Mouse (Mus musculus) T-helper 2 cell (primary cell): ENCODE measurements around the gene Nat8f1.

Experiments
- in situ Hi-C: fragments of 300-600 bp; cut with MboI, MseI; formaldehyde crosslinking; loops from one replicate; pipeline ENCODE4 v1.15.1; 2025; ENCODE audit warnings: high pct_unique_total_duplicates

Gene Nat8f1

DNA sequence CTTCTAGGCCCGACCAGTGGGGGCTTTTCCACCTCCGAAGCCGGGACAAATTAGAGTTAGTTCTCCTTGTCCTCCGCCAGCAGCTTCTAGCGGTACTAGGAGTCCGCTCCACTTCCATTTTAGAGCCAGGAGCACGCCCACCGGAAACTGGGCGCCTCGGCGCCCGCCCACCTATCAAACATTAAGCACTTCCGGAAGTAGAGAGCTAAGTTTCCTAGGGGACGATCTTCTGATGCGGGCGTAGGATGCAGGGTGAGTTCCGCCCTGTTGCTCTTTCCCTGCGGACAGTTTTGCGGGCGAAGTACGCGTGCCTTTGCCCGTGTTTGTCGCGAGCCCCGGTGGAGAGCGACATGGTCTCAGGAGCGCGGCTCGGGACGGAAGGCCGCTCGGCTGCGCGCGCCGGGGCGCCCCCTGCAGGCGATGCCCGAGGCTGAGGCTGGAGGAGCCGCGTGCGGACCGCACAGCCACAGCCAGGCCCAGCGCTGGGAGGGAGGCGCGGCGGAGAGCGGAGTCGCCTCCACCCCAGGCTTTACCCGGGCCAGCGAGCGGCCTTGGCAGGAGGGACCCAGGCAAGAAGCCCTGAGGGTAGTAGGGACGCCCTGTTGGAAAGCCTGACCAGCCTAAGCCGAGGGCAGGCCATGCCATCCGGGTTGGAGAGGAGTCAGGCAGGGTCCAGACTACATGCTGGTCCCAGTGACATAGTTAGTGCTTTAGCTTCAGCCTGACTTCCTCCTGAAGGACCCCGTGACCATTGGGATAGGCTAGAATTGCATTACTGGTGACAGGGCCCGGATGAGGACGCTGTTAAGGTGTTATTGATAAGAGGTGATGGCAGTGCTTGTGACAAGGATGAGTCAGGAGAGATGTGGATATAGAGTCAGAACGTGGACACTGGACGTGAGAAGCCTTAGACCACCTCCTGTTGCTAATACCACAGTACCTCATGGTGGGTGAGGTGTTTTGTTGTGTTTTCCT lies at the start of gene Nat8f1:
Nat8f1 (minus strand) TSS at position 149 of the 975 bp plus-strand sequence.
- in situ Hi-C loops: loop anchor here (10.0 kb wide), 1 partner anchor 481 kb away; the partner anchor contains the start of gene Smyd5

GRCm38 (mm10) chr6:85961101-85962091 lies 45.9 kb upstream of the Nat8f1 start, which contains the start of gene Dusp11:
Dusp11 (minus strand) TSS chr6:85961667.
- in situ Hi-C loops: no loop called here

- in situ Hi-C loops: no loop called here
Measured at GRCm38 (mm10) chr6:85957581-85957980, 42.1 kb upstream of the Nat8f1 start.

GRCm38 (mm10) chr6:85948549-85948948 lies 33.1 kb upstream of the Nat8f1 start:
- in situ Hi-C loops: no loop called here

DNA sequence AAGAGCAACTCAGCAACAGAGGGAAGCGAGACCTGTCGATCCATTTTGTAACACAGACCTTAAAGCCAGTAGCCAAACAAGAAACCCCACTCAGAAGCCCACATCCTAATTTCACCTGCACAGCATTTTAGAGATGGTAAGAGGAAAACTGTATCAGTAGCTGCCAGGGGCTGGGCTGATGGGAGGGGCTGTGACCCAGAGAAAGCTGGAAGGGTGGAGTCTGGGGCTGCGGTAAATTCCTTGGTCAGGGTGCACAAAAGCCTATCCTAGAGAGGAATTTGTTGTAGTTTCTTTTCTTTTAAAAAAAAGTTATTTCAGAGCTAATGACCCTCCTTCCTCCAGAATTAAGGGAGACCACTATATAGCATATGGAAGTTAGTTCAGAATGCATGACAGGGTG lies 27.0 kb upstream of the Nat8f1 start:
- in situ Hi-C loops: no loop called here

DNA sequence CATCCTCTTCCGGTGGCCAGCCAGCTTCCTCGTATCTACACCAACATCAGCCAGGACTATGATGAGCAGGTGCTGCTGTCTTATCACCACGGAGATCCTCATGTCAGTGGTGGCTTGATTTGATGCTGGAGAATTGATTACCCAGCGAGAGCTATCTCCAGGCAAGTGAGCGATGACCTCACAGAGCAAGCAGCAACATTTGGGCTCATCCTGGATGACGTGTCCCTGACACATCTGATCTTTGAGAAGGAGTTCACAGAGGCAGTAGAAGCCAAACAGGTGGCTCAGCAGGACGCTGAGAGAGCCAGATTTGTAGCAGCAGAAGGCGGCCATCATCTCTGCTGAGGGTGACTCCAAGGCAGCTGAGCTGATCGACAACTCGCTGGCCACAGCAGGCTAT lies 23.2 kb upstream of the Nat8f1 start:
- in situ Hi-C loops: loop anchor here (5.0 kb wide), 1 partner anchor 64 kb away; no protein-coding TSS in a partner anchor

- in situ Hi-C loops: loop anchor here (5.0 kb wide), 1 partner anchor 66 kb away; no protein-coding TSS in a partner anchor
Measured at GRCm38 (mm10) chr6:85936508-85937465, 21.3 kb upstream of the Nat8f1 start.

GRCm38 (mm10) chr6:85935646-85936045 lies 20.2 kb upstream of the Nat8f1 start:
- in situ Hi-C loops: loop anchor here (5.0 kb wide), 1 partner anchor 67 kb away; no protein-coding TSS in a partner anchor

GRCm38 (mm10) chr6:85934047-85934446 lies 18.6 kb upstream of the Nat8f1 start:
- in situ Hi-C loops: no loop called here

DNA sequence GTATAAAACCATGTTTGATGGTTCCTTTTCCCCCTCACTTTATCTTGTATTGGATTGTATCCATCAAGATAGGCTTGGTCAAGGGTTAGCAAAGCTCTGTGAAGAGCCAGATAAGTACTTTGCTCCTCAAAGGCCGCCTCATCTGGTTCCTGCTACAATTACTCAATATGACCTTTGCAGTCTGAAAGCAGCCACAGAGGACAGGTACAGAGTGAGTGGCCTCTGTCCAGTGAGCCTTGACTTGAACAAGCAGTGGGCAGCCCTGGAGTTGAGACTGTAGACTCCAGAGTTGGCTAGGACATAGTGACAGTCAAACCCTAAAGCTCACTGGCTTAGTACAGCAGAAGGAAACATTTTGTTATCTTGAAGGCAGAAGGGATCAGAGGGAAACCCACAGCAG lies 13.8 kb upstream of the Nat8f1 start:
- in situ Hi-C loops: no loop called here

DNA sequence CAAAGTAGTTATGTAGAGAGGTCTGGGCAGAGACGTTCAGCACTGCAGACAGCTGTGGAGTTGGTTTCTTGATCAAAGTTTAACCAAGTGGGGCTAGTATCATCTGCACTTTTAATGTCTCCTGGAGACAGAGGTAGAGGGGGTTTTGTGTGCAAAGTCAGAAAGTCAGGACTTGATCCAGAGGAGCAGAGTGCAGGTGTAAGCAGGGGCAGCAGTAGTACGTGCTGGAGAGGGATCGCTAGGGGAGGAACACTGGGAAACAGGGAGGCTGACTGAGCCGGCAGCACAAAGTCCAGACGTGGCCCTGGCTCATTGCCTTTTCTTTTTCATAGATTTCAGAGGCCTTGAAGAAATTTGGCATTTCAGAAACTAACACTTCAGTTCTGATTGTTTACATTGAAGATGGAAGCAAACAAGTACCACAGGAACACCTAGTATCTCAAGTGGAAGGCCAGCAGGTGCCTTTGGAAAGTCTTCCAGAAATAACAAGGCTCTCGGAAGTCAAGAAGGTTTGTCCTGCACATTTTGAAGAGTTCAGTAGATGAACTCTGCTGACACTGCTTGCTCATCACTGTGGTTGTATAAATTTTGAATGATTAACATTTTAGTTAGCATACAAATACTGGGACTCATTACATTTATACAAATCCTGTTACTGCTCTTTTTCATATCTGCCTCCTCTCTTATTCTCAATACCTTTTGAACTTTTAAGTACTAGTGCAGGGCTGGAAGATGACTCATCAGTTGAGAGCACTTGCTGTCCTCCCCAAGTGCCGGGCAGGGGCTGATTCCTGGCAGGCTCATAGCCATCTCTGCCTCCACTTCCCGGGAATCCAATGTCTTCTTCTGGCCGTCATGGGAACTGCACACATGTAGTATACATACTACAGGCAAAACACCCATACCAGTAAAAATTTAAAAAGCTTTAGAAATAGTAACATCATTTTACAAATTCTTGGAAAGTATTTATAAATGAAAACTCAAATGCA lies 12.3 kb upstream of the Nat8f1 start:
- in situ Hi-C loops: no loop called here

- in situ Hi-C loops: no loop called here
Measured at GRCm38 (mm10) chr6:85926709-85927108, 11.2 kb upstream of the Nat8f1 start.

DNA sequence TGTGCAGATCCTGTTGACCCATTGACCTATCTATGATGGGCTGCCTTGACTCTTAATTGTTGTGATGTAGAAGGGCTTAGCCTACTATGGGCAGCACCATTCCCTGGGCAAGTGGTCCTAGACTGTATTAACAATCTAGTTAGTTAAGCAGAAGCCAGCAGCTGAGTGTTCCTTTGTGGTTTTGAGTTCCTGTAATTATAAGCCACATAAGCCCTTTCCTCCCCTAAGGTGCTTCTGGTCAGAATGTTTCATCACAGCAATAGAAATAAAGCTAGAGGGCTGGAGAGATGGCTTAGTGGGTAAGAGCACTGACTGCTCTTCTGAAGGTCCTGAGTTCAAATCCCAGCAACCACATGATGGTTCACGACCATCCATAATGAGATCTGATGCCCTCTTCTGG lies 8.2 kb upstream of the Nat8f1 start:
- in situ Hi-C loops: no loop called here

- in situ Hi-C loops: loop anchor here (10.0 kb wide), 1 partner anchor 485 kb away; the partner anchor contains the start of gene Smyd5
Measured at GRCm38 (mm10) chr6:85919401-85919800, 3.9 kb upstream of the Nat8f1 start.

GRCm38 (mm10) chr6:85918341-85918740 lies 2.9 kb upstream of the Nat8f1 start:
- in situ Hi-C loops: loop anchor here (10.0 kb wide), 1 partner anchor 484 kb away; the partner anchor contains the start of gene Smyd5

DNA sequence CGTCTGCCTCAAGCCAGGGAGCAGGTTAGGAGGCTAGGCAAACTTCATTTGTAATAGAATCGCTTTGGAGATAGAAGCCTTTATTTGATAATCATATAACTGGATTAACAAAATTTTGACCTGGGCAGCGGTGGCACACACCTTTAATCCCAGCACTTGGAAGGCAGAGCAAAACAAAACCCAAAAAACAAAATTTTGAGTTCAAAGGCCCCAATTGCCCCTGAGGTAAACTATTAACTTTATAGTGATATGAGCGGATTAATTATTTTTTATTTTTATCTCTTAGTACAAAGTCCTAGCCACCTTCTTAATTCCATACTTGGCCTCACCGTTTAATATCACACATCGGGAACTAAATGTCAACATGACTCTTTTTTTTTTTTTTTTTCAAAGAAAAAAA lies 1.1 kb upstream of the Nat8f1 start:
- in situ Hi-C loops: loop anchor here (10.0 kb wide), 1 partner anchor 482 kb away; the partner anchor contains the start of gene Smyd5

- in situ Hi-C loops: loop anchor here (10.0 kb wide), 1 partner anchor 480 kb away; the partner anchor contains the start of gene Smyd5
Measured at GRCm38 (mm10) chr6:85915141-85915538, 347 bp downstream of the Nat8f1 start.

- in situ Hi-C loops: loop anchor here (10.0 kb wide), 1 partner anchor 477 kb away; the partner anchor contains the start of gene Smyd5
Measured at GRCm38 (mm10) chr6:85911587-85911986, 3.9 kb downstream of the Nat8f1 start, which contains the start of gene Tprkb. Tprkb (plus strand) TSS chr6:85911865.

GRCm38 (mm10) chr6:85909704-85910103 lies 5.8 kb downstream of the Nat8f1 start:
- in situ Hi-C loops: loop anchor here (10.0 kb wide), 2 partner anchors 475 to 855 kb away; partner anchors contain the start of gene Smyd5
